Mouse (Mus musculus): ENCODE measurements around the gene F7.

Gene F7

GRCm38 (mm10) chr8:13025487-13026224 lies at the start of gene F7:
F7 (plus strand) TSS chr8:13026034.
- no peak for DNase-seq

- DNase-seq, result no peak
These were observed 49.5 kb upstream of the F7 start for GRCm38 (mm10) chr8:12976290-12976689.

GRCm38 (mm10) chr8:12976723-12977122 lies 49.1 kb upstream of the F7 start:
- DNase-seq, result no peak

GRCm38 (mm10) chr8:12977325-12977724 lies 48.5 kb upstream of the F7 start:
- DNase-seq, result no peak

- no peak for DNase-seq
These were observed 47.5 kb upstream of the F7 start for GRCm38 (mm10) chr8:12978308-12978707.

- peak; percentile 64 to 80 for DNase-seq
These were observed 47.1 kb upstream of the F7 start for GRCm38 (mm10) chr8:12978726-12979125.

- DNase-seq, result peak; percentile 83 to 86
These were observed 42.0 kb upstream of the F7 start for GRCm38 (mm10) chr8:12983681-12984467.

- peak in 1 of 2 experiments; percentile 39 for DNase-seq
These were observed 41.1 kb upstream of the F7 start for GRCm38 (mm10) chr8:12984601-12985243.

GRCm38 (mm10) chr8:12985259-12985658 lies 40.6 kb upstream of the F7 start:
- no peak for DNase-seq

GRCm38 (mm10) chr8:12987571-12987970 lies 38.3 kb upstream of the F7 start:
- peak; percentile 37 to 65 for DNase-seq

- DNase-seq, result peak in 1 of 2 experiments; percentile 40
These were observed 37.0 kb upstream of the F7 start for GRCm38 (mm10) chr8:12988722-12989430.

- no peak for DNase-seq
These were observed 34.4 kb upstream of the F7 start for GRCm38 (mm10) chr8:12991411-12991810.

GRCm38 (mm10) chr8:12994468-12994867 lies 31.4 kb upstream of the F7 start:
- DNase-seq, result no peak

- DNase-seq, result peak; percentile 41 to 49
These were observed 30.4 kb upstream of the F7 start for GRCm38 (mm10) chr8:12995481-12995880.

- DNase-seq, result no peak
These were observed 29.0 kb upstream of the F7 start for GRCm38 (mm10) chr8:12996831-12997275.

GRCm38 (mm10) chr8:12998331-12998730 lies 27.5 kb upstream of the F7 start:
- DNase-seq, result no peak

- no peak for DNase-seq
These were observed 26.0 kb upstream of the F7 start for GRCm38 (mm10) chr8:12999793-13000192.

- DNase-seq, result no peak
These were observed 18.4 kb upstream of the F7 start for GRCm38 (mm10) chr8:13007458-13007857.

- DNase-seq, result no peak
These were observed 15.5 kb upstream of the F7 start for GRCm38 (mm10) chr8:13010313-13010712.

GRCm38 (mm10) chr8:13019560-13019959 lies 6.3 kb upstream of the F7 start:
- DNase-seq, result no peak

- DNase-seq, result no peak
These were observed 4.0 kb upstream of the F7 start for GRCm38 (mm10) chr8:13021830-13022229.

GRCm38 (mm10) chr8:13027615-13028014 lies 1.8 kb downstream of the F7 start:
- DNase-seq, result no peak

- DNase-seq, result peak; percentile 10 to 23
These were observed 2.6 kb downstream of the F7 start for GRCm38 (mm10) chr8:13028482-13028881.
